Mouse (Mus musculus): Measurements from ENCODE around the gene Cacna1f. TPM values are rescaled to one million over a fixed set of nuclear protein-coding genes. Genes with fewer than 3 reads are reported as not detected.
A peak's percentile ranks its signal among the peaks of the same experiment; 100 is the strongest.

The Cacna1f gene
- total and polyA plus RNA-seq, 3 experiments: 0.21 TPM; not detected in 2

DNA sequence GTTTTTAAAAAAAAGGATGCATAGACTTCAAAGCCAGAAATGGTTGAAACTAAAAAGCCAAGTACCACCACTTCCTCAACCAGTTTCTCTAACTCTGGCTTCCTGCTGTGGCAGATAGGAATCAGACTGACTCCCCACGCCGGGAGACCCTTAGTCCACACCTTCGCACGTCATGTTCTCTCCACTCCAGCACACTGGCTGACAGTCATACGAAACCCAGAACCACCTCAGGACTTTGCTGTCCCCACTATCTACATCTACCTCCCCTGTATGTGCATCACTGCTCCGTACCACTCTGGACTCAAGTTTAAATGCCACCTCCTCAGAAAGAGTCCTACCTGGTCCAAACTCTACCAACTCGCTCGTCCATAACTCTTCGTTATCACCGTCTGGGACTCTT is 34.4 kb upstream of the Cacna1f start:
- peaks cover 17 to 23% of the 10 kb centered on the region in 2 experiments for H3K4me1 ChIP-seq (ENCODE audit: control insufficient read depth in 1 of 2, insufficient read depth in 2 of 2)

DNA sequence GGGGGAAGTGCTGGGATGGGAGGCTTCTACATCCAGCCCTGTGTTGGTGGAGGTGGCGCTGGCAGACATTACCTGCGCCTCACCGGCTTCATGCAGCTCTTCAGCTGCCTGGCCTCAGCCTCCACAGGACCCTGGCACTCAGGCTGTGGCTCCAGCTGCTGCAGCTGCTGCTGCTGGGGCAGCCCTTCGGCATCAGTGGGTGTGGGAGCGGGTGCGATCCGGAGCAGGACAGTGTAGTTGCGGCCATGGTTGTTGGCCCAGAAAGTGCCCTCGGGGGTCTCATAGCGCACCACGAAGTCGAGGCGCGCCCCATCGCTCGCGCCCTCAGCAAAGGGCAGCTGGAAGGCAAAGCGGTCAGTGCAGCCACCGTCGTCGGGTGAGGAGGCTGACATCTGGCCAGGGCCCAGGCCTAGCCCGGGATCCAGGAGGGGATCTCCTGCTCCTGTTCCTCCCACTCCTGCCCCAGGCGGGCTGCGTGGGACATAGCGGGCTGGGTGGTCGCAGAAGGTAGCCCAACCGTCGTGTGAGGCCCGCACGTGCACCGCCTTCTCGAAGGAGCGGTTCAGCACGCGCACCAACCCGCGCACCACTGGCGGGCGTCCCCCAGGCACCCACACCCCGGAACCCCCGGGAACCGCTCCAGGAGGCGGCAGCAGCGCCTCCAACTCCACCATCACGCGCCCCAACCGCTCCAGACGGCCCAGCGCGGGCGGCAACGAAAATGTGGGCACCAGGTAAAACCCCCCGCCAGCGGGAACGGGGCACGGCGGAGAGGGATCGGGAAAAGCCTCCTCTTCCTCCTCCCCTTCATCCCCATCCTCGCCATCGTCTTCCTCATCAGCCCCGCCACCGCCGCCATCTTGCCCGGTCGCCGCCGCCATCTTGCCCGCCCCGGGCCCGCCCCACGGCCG is 33.5 kb upstream of the Cacna1f start, which contains the start of gene Foxp3:
Gene Foxp3, plus strand, starts transcription at position 469 of the 911 bp plus-strand sequence.
- H3K27ac ChIP-seq (ENCODE audit: insufficient read depth, low read depth): peak within 1 kb of the TSS; percentile 46; the same call in 1 of the 2 replicates
- peak; percentile 65; the same call in 1 of the 2 replicates for TF ChIP-seq MAX (IDR thresholded peaks at IDR 0.05; ENCODE audit: low read length)
- no peak for TF ChIP-seq RCOR1 (conservative IDR thresholded peaks at IDR 0.05; ENCODE audit: low read depth, low read length)
- peak; percentile 65 for TF ChIP-seq NRF1 (IDR thresholded peaks at IDR 0.05; ENCODE audit: low read depth, low read length)
- TF ChIP-seq MEF2A (IDR thresholded peaks at IDR 0.05; ENCODE audit: borderline replicate concordance, low read depth, low read length): no peak
- TF ChIP-seq BHLHE40 (IDR thresholded peaks at IDR 0.05; ENCODE audit: low read depth, low read length): peak; percentile 68
- TF ChIP-seq MAFK (IDR thresholded peaks at IDR 0.05; ENCODE audit: insufficient replicate concordance, low read length): no peak
- no peak for TF ChIP-seq CHD2 (IDR thresholded peaks at IDR 0.05; ENCODE audit: low read length)
- no peak for TF ChIP-seq MYC (IDR thresholded peaks at IDR 0.05; ENCODE audit: low read depth, low read length)
- TF ChIP-seq MXI1 (IDR thresholded peaks at IDR 0.05; ENCODE audit: low read depth, low read length): no peak
- dilution Hi-C loops (cut with MboI; ENCODE audit: extremely low pct_ligation_motif_present, extremely low pct_unique_long_range_greater_than_20kb, low sequenced_read_pairs): no loop called here

More for the DNA sequence above, 34.4 kb upstream of the Cacna1f start:
- Histone ChIP-seq H3K4me2 (ENCODE audit: insufficient read depth, low read depth, poor library complexity, severe bottlenecking) (no peak overlapping the region), H3K36me3 (replicated peaks in 1 of 2; ENCODE audit: control insufficient read depth in 1 of 2, insufficient read depth in 1 of 2, low read length in 1 of 2) (peaks cover 0 to 2% of the 10 kb centered on the region in 2 experiments), H3K9me3 (replicated peaks; ENCODE audit: low read length) (no peaks in the 10 kb centered on the region), H3K27me3 (replicated peaks) (no peaks in the 10 kb centered on the region), H3K27ac (ENCODE audit: insufficient read depth, low read depth) (no peak overlapping the region), H3K9ac (ENCODE audit: insufficient read depth, low read depth) (no peak overlapping the region), H3K4me3 (replicated peaks in 1 of 3; ENCODE audit: low read depth in 2 of 3, low read length in 2 of 3, poor library complexity in 1 of 3) (peak overlapping the region in 1 of 3 experiments; percentile 69), H3K79me2 (replicated peaks; ENCODE audit: control insufficient read depth, extremely low read depth, insufficient read depth, poor library complexity, severe bottlenecking) (no peaks in the 10 kb centered on the region)
- no peak for TF ChIP-seq UBTF (IDR thresholded peaks at IDR 0.05; ENCODE audit: low read depth, low read length)
- no peak for TF ChIP-seq SIN3A (IDR thresholded peaks at IDR 0.05; ENCODE audit: low read length)
- no peak for TF ChIP-seq CTCF (conservative IDR thresholded peaks at IDR 0.05 in 1 of 2, IDR thresholded peaks at IDR 0.05 in 1 of 2; ENCODE audit: low read depth in 2 of 2, low read length in 2 of 2)
- TF ChIP-seq RAD21 (IDR thresholded peaks at IDR 0.05; ENCODE audit: low read depth, low read length): no peak
- TF ChIP-seq SMC3 (IDR thresholded peaks at IDR 0.05; ENCODE audit: low read depth, low read length): no peak
- no peak for TF ChIP-seq KAT2A (IDR thresholded peaks at IDR 0.05; ENCODE audit: insufficient replicate concordance, low read length)
- TF ChIP-seq ETS1 (conservative IDR thresholded peaks at IDR 0.05; ENCODE audit: low read depth, low read length): no peak
- no peak for TF ChIP-seq MAZ (IDR thresholded peaks at IDR 0.05; ENCODE audit: low read depth, low read length)
- TF ChIP-seq MAX (IDR thresholded peaks at IDR 0.05; ENCODE audit: low read length): no peak
- no peak for TF ChIP-seq JUND (conservative IDR thresholded peaks at IDR 0.05; ENCODE audit: low read depth, low read length)
- TF ChIP-seq USF2 (conservative IDR thresholded peaks at IDR 0.05; ENCODE audit: low read depth, low read length): no peak
- no peak for TF ChIP-seq MYC (IDR thresholded peaks at IDR 0.05; ENCODE audit: low read depth, low read length)
- TF ChIP-seq IRF4 (IDR thresholded peaks at IDR 0.05; ENCODE audit: low read depth, low read length): no peak
- no peak for TF ChIP-seq NRF1 (IDR thresholded peaks at IDR 0.05; ENCODE audit: low read depth, low read length)
- no peak for TF ChIP-seq MEF2A (IDR thresholded peaks at IDR 0.05; ENCODE audit: borderline replicate concordance, low read depth, low read length)
- no peak for TF ChIP-seq EP300 (IDR thresholded peaks at IDR 0.05; ENCODE audit: low read length)
- in situ Hi-C loops (cut with MboI; ENCODE audit: low pct_ligation_motif_present, low pct_unique_long_range_greater_than_20kb, low sequenced_read_pairs): no loop called here
- dilution Hi-C loops (cut with MboI; ENCODE audit: extremely low pct_ligation_motif_present, extremely low pct_unique_long_range_greater_than_20kb, low sequenced_read_pairs): no loop called here
- DNase-seq (ENCODE audit: extremely low read depth): no peak

More for the DNA sequence above, 33.5 kb upstream of the Cacna1f start, which contains the start of gene Foxp3:
- Histone ChIP-seq H3K4me3 (replicated peaks in 1 of 3; ENCODE audit: low read depth in 2 of 3, low read length in 2 of 3, poor library complexity in 1 of 3) (peak within 1 kb of the TSS; percentile 46 to 84 (median 69)), H3K9ac (ENCODE audit: insufficient read depth, low read depth) (peak within 1 kb of the TSS; percentile 92), H3K9me3 (replicated peaks; ENCODE audit: low read length) (no peaks in the 10 kb centered on the region), H3K79me2 (replicated peaks; ENCODE audit: control insufficient read depth, extremely low read depth, insufficient read depth, poor library complexity, severe bottlenecking) (no peaks in the 10 kb centered on the region), H3K4me1 (ENCODE audit: control insufficient read depth in 1 of 2, insufficient read depth in 2 of 2) (peaks cover 17 to 20% of the 10 kb centered on the region in 2 experiments), H3K27me3 (replicated peaks) (no peaks in the 10 kb centered on the region), H3K4me2 (ENCODE audit: insufficient read depth, low read depth, poor library complexity, severe bottlenecking) (peak within 1 kb of the TSS; percentile 22; the same call in 1 of the 2 replicates), H3K36me3 (replicated peaks in 1 of 2; ENCODE audit: control insufficient read depth in 1 of 2, insufficient read depth in 1 of 2, low read length in 1 of 2) (peaks cover 0 to 2% of the 10 kb centered on the region in 2 experiments)
- in situ Hi-C loops (cut with MboI; ENCODE audit: low pct_ligation_motif_present, low pct_unique_long_range_greater_than_20kb, low sequenced_read_pairs): no loop called here
- DNase-seq (ENCODE audit: extremely low read depth): no peak
